ENCODE assay signal across 8 mouse cellular contexts in genomic region chrX:152232781-152233763, GRCm38 (mm10). TPM values are rescaled to one million over a fixed set of nuclear protein-coding genes. Genes with fewer than 3 reads are reported as not detected.
DNase-seq lines count a peak whose midpoint lies in the region; ATAC-seq and TF ChIP-seq lines count a peak whose summit lies in the region.

Gene Kdm5c, plus strand, starts transcription at chrX:152233020.

- peaks cover 8% of the 10 kb centered on the region for H3K27me3 ChIP-seq in hindbrain, embryonic 10.5 days (ENCODE audit: insufficient read depth, poor library complexity, severe bottlenecking)
- H3K27me3 ChIP-seq in lung, postnatal 0 days (replicated peaks; ENCODE audit: insufficient read depth, low read length), result no peaks in the 10 kb centered on the region

- peak within 1 kb of the TSS; percentile 94 for H3K9ac ChIP-seq in lung, postnatal 0 days (replicated peaks; ENCODE audit: low read depth)

- DNase-seq in MN1 (ENCODE audit: low spot score), result peak; percentile 96
- DNase-seq in cerebellum, adult 9-10 months, result peak; percentile 99
- DNase-seq in hindbrain, embryonic 10.5 days (ENCODE audit: low spot score), result peak; percentile 94
- peak; percentile 97 for DNase-seq in layer of hippocampus, adult 9-11 months
- peak; percentile 99 for DNase-seq in lung, postnatal 0 days (ENCODE audit: low spot score)
- peak; percentile 92 for DNase-seq in ovary, postnatal 14 days (ENCODE audit: low spot score)
- peak; percentile 91 for DNase-seq in thymus, postnatal 14 days

- peak within 1 kb of the TSS; percentile 93 for H3K27ac ChIP-seq in hindbrain, embryonic 10.5 days
- H3K27ac ChIP-seq in lung, postnatal 0 days (ENCODE audit: low read length), result peak within 1 kb of the TSS; percentile 79

- H3K4me2 ChIP-seq in lung, postnatal 0 days (replicated peaks; ENCODE audit: low read depth, low read length), result peak within 1 kb of the TSS; percentile 76

- peak; percentile 71 for TF ChIP-seq EP300 in lung, postnatal 0 days (IDR thresholded peaks at IDR 0.05)

- peaks cover 15% of the 10 kb centered on the region for H3K4me1 ChIP-seq in hindbrain, embryonic 10.5 days (replicated peaks)
- peaks cover 9% of the 10 kb centered on the region; the same call in 1 of the 2 replicates for H3K4me1 ChIP-seq in lung, postnatal 0 days (ENCODE audit: insufficient read depth, low read depth, low read length)

- peak within 1 kb of the TSS; percentile 89 for H3K4me3 ChIP-seq in hindbrain, embryonic 10.5 days
- peak within 1 kb of the TSS; percentile 88 for H3K4me3 ChIP-seq in lung, postnatal 0 days (ENCODE audit: low read depth, low read length)

- no peaks in the 10 kb centered on the region for H3K9me3 ChIP-seq in hindbrain, embryonic 10.5 days
- H3K9me3 ChIP-seq in lung, postnatal 0 days (ENCODE audit: low read length), result no peaks in the 10 kb centered on the region

- peak; percentile 92 for ATAC-seq in frontal cortex, adult (ENCODE audit: low TSS enrichment)
- ATAC-seq in lung, postnatal 0 days, result peak; percentile 99

- WGBS in hindbrain, embryonic 10.5 days, result under 1% methylated on average over 69 of the region's 69 CpGs
- 1% methylated on average over 64 of the region's 69 CpGs for WGBS in lung, postnatal 0 days

- TF ChIP-seq CTCF in lung, postnatal 0 days (IDR thresholded peaks at IDR 0.05), result no peak

- peaks cover 17% of the 10 kb centered on the region for H3K36me3 ChIP-seq in hindbrain, embryonic 10.5 days
- no peaks in the 10 kb centered on the region; the same call in 1 of the 2 replicates for H3K36me3 ChIP-seq in lung, postnatal 0 days (ENCODE audit: insufficient read depth, low read length)

RNA-seq across cellular contexts. Expression of gene Kdm5c, which starts in this region (rescaled TPM):
- 62.7 and 70.6 TPM in 2 replicates for polyA plus RNA-seq in hindbrain, embryonic 10.5 days (2016; fragmentation: Nextera tagmentation; extraction: Ambion mirVana)
- 17.0 and 17.8 TPM in 2 replicates for polyA plus RNA-seq in lung, postnatal 0 days (2015; fragmentation: Nextera tagmentation; extraction: Ambion mirVana)

Comparison
In these comparisons a context has a peak if more than half of its experiments do, and no peak if none do; other contexts are left out.
1. Peak in every context shown above with its lines: DNase-seq, ATAC-seq, H3K4me3 ChIP-seq and H3K27ac ChIP-seq.